Mouse (Mus musculus) small intestine, adult 2 months (tissue): Measurements from ENCODE around the gene Gm6525. TPM values are rescaled to one million over a fixed set of nuclear protein-coding genes. Genes with fewer than 3 reads are reported as not detected.

Source experiments
- H3K27ac ChIP-seq: fragments of 200-500 bp; 2 replicates; pipeline ENCODE4 v1.5.1; 2012; ENCODE audit warnings: low read depth, low read length, control low read depth, inconsistent platforms; ENCODE audit not compliant: insufficient read depth
- H3K27me3 ChIP-seq: fragments of 200-500 bp; 2 replicates; pipeline ENCODE4 v1.6.1; 2012; ENCODE audit warnings: mild to moderate bottlenecking, moderate library complexity, low read length, inconsistent platforms; ENCODE audit not compliant: control insufficient read depth, insufficient read depth
- H3K36me3 ChIP-seq: fragments of 200-500 bp; 2 replicates; pipeline ENCODE4 v1.6.1; 2012; ENCODE audit warnings: mild to moderate bottlenecking, low read length, control low read depth, inconsistent platforms; ENCODE audit not compliant: control insufficient read depth, insufficient read depth
- H3K4me1 ChIP-seq: fragments of 200-500 bp; 2 replicates; pipeline ENCODE4 v1.6.1; 2012; ENCODE audit warnings: low read length, inconsistent platforms, mixed read lengths; ENCODE audit not compliant: control insufficient read depth, insufficient read depth, insufficient read length
- H3K4me3 ChIP-seq: fragments of 200-500 bp; 2 replicates; pipeline ENCODE4 v1.5.1; 2012; ENCODE audit warnings: low read depth, mild to moderate bottlenecking, control low read depth, inconsistent platforms, low read length, moderate library complexity
- CTCF ChIP-seq: fragments of 200-500 bp; IDR thresholded peaks from 2 replicates; pipeline ENCODE4 v1.5.1; 2012; ENCODE audit warnings: low read depth, mild to moderate bottlenecking, control low read depth, inconsistent platforms, low read length, moderate library complexity, mixed read lengths; ENCODE audit not compliant: insufficient replicate concordance, insufficient read length; ENCODE audit errors: extremely low read depth
- POLR2A ChIP-seq: fragments of 200-500 bp; IDR thresholded peaks from 2 replicates; pipeline ENCODE4 v1.6.1; 2012; ENCODE audit warnings: low read depth, mild to moderate bottlenecking, control low read depth, inconsistent platforms, low read length, moderate library complexity
- WGBS: fragments of 180-500 bp; shearing (Covaris S2); methylation state at CpG from one replicate; pipeline ENCODE4 v1.1.7; 2018; 5-methylcytosine and 5-hydroxymethylcytosine counted together
- polyA plus RNA-seq: library from polyadenylated mRNA; depleted of rRNA; stranded (reverse); fragments of >200 nt; gene quantifications from 2 replicates; pipeline ENCODE4 v1.2.3, GENCODE M21; 2012

The Gm6525 gene
- polyA plus RNA-seq, 1 experiment: not detected

DNA sequence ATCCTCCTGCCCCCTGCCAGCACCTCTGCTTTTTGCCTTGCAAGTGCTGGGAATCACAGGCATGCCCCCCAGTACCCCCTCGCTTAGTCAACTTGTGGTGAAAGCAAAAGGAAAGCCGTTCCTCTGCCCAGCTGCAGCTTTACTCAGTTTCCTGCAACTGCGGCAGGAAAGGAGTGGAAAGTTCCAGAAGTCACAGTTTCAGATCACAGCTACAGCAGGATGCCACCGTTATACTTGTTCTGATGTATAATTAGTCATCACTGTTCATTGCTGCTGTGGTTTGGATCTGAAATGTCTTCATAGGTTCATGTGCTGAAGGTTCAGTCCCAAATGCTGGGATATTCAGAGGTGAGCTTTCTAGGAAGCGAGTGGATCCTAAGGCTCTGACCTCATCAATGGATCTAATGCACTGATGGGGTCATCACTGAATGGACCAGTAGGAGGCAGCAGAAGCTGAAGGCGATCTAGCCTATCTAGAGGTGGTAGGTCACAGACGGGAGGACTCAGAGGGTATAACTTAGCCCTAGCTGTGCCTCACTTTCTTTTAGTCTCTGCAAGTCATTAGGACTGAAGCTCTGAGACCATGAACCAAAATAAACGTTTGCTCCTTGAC is 4.4 kb upstream of the Gm6525 start:
- H3K36me3 ChIP-seq: peaks cover 45% of the 10 kb centered on the region
- H3K27ac ChIP-seq: no peak overlapping the region
- no peaks in the 10 kb centered on the region for H3K4me1 ChIP-seq
- no peak for TF ChIP-seq POLR2A
- no peak for TF ChIP-seq CTCF
- no peak overlapping the region for H3K4me3 ChIP-seq
- H3K27me3 ChIP-seq: no peaks in the 10 kb centered on the region
- 80% methylated on average over 8 of the region's 8 CpGs for WGBS

DNA sequence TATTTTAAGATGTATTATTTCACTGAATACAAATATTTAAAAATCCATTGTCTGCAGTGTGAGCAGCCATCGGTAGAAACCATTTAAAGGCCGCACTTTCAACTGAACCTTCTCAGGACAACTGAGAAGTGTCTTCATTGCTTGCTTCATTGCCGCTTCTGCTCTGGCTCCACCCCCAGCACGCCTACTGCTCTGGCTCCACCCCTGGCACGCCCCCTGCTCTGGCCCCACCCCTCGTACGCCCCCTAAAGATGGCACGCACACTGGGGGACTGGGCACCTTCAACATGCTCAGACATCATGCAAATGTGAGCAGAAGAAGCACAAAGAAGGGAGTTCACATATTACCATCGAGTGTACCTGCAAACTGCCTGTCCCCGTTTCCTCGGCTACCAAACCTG is 1.5 kb upstream of the Gm6525 start:
- H3K27ac ChIP-seq: no peak overlapping the region
- H3K4me1 ChIP-seq: no peaks in the 10 kb centered on the region
- 63% methylated on average over 11 of the region's 11 CpGs for WGBS

DNA sequence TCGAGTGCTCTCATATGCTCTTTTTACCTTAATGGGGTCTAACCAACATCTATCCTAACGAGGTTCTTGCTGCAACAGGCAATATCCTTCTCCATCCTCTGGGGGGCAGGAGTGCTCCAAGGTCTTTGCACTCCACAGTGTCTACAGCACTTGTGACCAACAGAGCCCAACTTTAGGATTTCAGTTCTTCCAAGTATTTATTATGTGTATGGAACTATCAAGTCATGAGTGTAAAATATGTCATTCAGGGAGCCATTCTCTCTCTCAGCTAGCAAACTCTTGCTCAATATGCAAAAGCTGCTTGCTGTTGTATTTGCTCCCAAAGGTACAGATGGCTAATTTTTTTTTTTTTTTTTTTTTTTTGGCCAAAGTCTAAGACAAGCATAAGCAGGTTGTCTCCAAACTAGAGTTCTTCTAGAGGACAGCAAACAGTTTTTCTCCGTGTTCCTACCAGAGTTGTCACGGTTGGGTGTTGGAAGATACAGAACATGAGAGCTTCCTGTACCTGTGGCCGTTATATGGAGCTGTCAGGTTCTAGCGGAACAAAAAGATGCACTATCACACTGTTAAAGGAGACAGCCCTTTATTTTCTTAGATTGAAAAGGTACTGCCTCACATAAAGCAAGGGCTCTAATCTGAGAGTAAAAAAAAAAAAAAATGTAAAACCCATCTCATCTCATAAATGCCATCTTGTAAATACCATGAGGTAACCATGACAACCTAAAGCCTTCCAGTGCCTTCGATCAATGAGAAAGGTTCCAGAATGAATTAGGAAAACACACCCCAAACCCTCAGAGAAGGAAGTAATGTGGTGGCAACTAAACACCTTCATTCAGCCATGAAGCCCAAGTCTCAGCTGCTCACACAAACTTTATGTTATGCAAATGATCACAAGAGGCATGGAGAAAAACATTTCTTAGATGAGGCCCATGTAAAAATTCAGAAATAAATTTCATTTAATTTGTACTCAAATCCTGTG is 1.7 kb downstream of the Gm6525 start:
- TF ChIP-seq CTCF (peak; percentile 74; the same call in 1 of the 2 replicates), POLR2A (no peak)
- no peak overlapping the region for H3K27ac ChIP-seq
- H3K4me3 ChIP-seq: no peak overlapping the region
- H3K36me3 ChIP-seq: peaks cover 31% of the 10 kb centered on the region
- WGBS: 59% methylated on average over 7 of the region's 7 CpGs
- H3K27me3 ChIP-seq: no peaks in the 10 kb centered on the region
- no peaks in the 10 kb centered on the region; the same call in 1 of the 2 replicates for H3K4me1 ChIP-seq

More for the DNA sequence above, 1.5 kb upstream of the Gm6525 start:
- peaks cover 38% of the 10 kb centered on the region for H3K36me3 ChIP-seq
- TF ChIP-seq CTCF: no peak
- no peak for TF ChIP-seq POLR2A
- H3K4me3 ChIP-seq: no peak overlapping the region
- no peaks in the 10 kb centered on the region for H3K27me3 ChIP-seq

DNA sequence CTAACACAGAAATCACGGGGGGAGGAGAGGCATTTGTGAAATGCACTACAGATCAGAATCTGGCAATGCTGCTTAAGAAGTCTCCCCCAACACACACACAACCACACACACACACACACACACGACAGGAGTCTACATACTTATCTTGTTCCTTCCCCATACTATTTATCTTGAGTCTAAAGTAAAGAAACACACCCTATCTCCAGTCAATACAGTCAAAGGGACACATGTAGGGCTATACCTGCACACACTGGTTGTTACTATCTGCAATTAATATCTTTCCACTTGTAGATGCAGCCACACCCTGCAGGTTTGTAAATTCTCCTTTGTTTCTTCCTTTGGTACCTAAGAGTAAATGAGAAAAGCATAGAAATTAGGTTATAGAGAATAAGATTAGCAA is 3.9 kb downstream of the Gm6525 start:
- H3K4me1 ChIP-seq: no peaks in the 10 kb centered on the region; the same call in 1 of the 2 replicates
- H3K4me3 ChIP-seq: no peak overlapping the region
- WGBS: 28% methylated on average over 2 of the region's 2 CpGs
- no peak for TF ChIP-seq CTCF
- TF ChIP-seq POLR2A: no peak
- no peaks in the 10 kb centered on the region for H3K27me3 ChIP-seq
- H3K36me3 ChIP-seq: peaks cover 22% of the 10 kb centered on the region
- no peak overlapping the region for H3K27ac ChIP-seq

DNA sequence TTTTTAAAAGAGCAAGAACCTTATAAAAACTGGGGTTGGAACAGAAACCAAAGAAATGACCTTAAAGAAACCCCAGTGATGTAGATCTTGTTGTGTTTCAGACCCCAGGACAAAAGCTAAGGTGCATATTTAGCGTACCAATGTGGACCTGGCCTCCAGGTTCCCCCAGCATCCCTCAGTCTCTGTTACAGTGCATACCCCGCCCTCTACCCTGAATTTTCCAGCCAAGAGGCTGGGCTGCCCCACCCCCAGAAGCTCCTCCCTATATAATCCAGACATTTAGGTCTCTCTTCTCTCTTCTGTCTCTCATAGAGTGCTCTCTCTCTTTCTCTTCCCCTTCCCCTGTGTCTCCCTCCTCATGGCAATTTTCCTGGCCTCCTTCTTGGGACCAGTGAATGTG is 6.4 kb downstream of the Gm6525 start:
- Histone ChIP-seq H3K36me3 (peaks cover 15% of the 10 kb centered on the region), H3K27me3 (no peaks in the 10 kb centered on the region), H3K4me1 (no peaks in the 10 kb centered on the region; the same call in 1 of the 2 replicates), H3K27ac (no peak overlapping the region), H3K4me3 (no peak overlapping the region)
- TF ChIP-seq POLR2A (no peak), CTCF (no peak)
- 83% methylated on average over 2 of the region's 2 CpGs for WGBS

DNA sequence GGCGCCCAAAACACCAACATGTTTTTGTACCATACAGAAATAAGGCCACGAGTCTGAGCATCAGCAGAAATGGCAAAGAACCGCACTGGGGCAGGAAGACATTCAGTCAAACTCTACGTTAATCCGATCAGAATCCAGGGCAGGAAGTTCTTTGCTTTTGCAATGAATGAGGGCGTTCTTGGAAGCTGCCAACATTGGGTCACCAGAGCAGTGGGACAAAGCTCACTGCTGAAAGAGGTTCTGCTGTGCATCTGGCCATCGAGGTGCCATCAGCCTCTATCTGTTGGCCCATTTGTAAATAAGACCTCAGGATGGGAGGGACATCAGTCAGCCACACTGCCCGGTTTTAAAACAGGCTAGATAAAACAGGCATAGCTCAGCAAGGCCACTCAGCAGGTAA is 7.2 kb downstream of the Gm6525 start:
- WGBS: 62% methylated on average over 8 of the region's 8 CpGs
- TF ChIP-seq POLR2A (no peak), CTCF (no peak)
- peaks cover 14% of the 10 kb centered on the region for H3K36me3 ChIP-seq
- no peak overlapping the region for H3K4me3 ChIP-seq
- no peak overlapping the region for H3K27ac ChIP-seq
- H3K27me3 ChIP-seq: no peaks in the 10 kb centered on the region
- no peaks in the 10 kb centered on the region; the same call in 1 of the 2 replicates for H3K4me1 ChIP-seq

DNA sequence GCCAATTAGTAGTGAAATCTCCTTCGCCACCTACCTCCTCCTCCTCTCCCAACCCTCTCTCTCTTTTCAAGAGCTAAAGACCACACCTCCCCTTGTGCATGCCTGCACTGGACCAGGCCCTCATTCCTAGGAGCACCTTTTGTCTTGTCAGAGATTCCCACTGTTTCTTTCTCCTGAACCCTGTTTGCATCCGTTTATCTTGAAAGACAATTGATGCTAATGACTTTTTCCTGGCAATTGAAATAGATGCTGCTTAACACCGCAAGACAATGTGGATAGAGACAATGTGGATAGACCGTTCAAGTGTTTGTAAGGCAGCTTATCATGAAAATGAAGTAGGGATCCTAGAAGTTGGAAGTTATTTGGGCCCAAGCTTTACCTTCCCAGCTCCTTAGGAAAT is 7.8 kb downstream of the Gm6525 start:
- Histone ChIP-seq H3K4me1 (no peaks in the 10 kb centered on the region; the same call in 1 of the 2 replicates), H3K27me3 (no peaks in the 10 kb centered on the region), H3K27ac (no peak overlapping the region), H3K36me3 (peaks cover 13% of the 10 kb centered on the region), H3K4me3 (no peak overlapping the region)
- no peak for TF ChIP-seq POLR2A
- 84% methylated on average over 4 of the region's 4 CpGs for WGBS
